Mouse (Mus musculus) heart, postnatal 4 days (tissue): ENCODE measurements around the gene Gm37240. TPM values are rescaled to one million over a fixed set of nuclear protein-coding genes. Genes with fewer than 3 reads are reported as not detected.

Source experiments
- DNase-seq: peaks from one replicate; pipeline ENCODE4 v3.0.0; 2021
- microRNA-seq, 2 experiments: library from miRNA; unstranded; fragments of <30 nt; microRNA quantifications; one replicate each; pipeline ENCODE4 v1.2.0; 2021 to 2022
- total RNA-seq, 2 experiments: library from RNA; stranded (reverse); gene quantifications; 2 replicates each; pipeline ENCODE4 v1.2.3; 2021

The Gm37240 gene
- total RNA-seq, 2 experiments from 2014 or later: 19.6 to 20.6 TPM

- DNase-seq: peak; percentile 3
These were observed 1431.4 kb downstream of the Gm37240 start for GRCm38 (mm10) chr3:84455733-84456417.

GRCm38 (mm10) chr3:84450651-84451050 lies 1436.7 kb downstream of the Gm37240 start:
- DNase-seq: no peak

GRCm38 (mm10) chr3:84449015-84449414 lies 1438.3 kb downstream of the Gm37240 start:
- no peak for DNase-seq

GRCm38 (mm10) chr3:84447803-84448202 lies 1439.5 kb downstream of the Gm37240 start:
- peak; percentile 18 for DNase-seq

Small RNA genes lying within 50 kb of the gene (microRNA-seq; reads per million reads assigned to microRNA genes)
- 0 reads per million in 2 experiments for gene Mir466k

Other genes starting within 250 kb of the Gm37240 start
- 10 to 100 TPM; 27.0 to 28.1 TPM for gene Fam160a1, start 70.2 kb downstream of the Gm37240 start, total RNA-seq
- 1 to 10 TPM; 3.9 to 4.2 TPM for gene Glt28d2, start within 50 bp of the Gm37240 start, total RNA-seq
- gene Sh3d19, start 83.6 kb upstream of the Gm37240 start, total RNA-seq: 10 to 100 TPM; 21.4 to 21.5 TPM
- gene Prss48, start 115.0 kb upstream of the Gm37240 start, total RNA-seq: not detected